ENCODE assay signal across 8 mouse cellular contexts in genomic region chr14:55885791-55886271, GRCm38 (mm10). TPM values are rescaled to one million over a fixed set of nuclear protein-coding genes. Genes with fewer than 3 reads are reported as not detected.
A peak's percentile ranks its signal among the peaks of the same experiment; 100 is the strongest.
DNase-seq lines count a peak whose midpoint lies in the region; ATAC-seq lines count a peak whose summit lies in the region.

No protein-coding gene starts in this region.

- H3K9me3 ChIP-seq in embryonic facial prominence, embryonic 13.5 days: no peaks in the 10 kb centered on the region
- no peaks in the 10 kb centered on the region for H3K9me3 ChIP-seq in heart, embryonic 15.5 days (replicated peaks)

- peaks cover 45% of the 10 kb centered on the region for H3K36me3 ChIP-seq in embryonic facial prominence, embryonic 13.5 days
- peaks cover 41% of the 10 kb centered on the region for H3K36me3 ChIP-seq in heart, embryonic 15.5 days

- peak overlapping the region; percentile 91 for H3K9ac ChIP-seq in embryonic facial prominence, embryonic 13.5 days
- H3K9ac ChIP-seq in heart, embryonic 15.5 days: peak overlapping the region; percentile 89

- no peaks in the 10 kb centered on the region for H3K27me3 ChIP-seq in embryonic facial prominence, embryonic 13.5 days
- H3K27me3 ChIP-seq in heart, embryonic 15.5 days: no peaks in the 10 kb centered on the region

- H3K4me1 ChIP-seq in embryonic facial prominence, embryonic 13.5 days: peaks cover 39% of the 10 kb centered on the region
- H3K4me1 ChIP-seq in heart, embryonic 15.5 days (replicated peaks): peaks cover 30% of the 10 kb centered on the region

- H3K4me3 ChIP-seq in embryonic facial prominence, embryonic 13.5 days: peak overlapping the region; percentile 77
- peak overlapping the region; percentile 86 for H3K4me3 ChIP-seq in heart, embryonic 15.5 days

- peak overlapping the region; percentile 88 for H3K4me2 ChIP-seq in embryonic facial prominence, embryonic 13.5 days
- H3K4me2 ChIP-seq in heart, embryonic 15.5 days: peak overlapping the region; percentile 68

- DNase-seq in urinary bladder, postnatal 14 days (ENCODE audit: low spot score): peak; percentile 64
- no peak for DNase-seq in urinary bladder, postnatal 25 days (ENCODE audit: low spot score)
- peak; percentile 62 for DNase-seq in kidney, postnatal 14 days
- peak; percentile 63 for DNase-seq in lung, postnatal 14 days
- peak; percentile 38 for DNase-seq in right cerebral cortex, postnatal 14 days
- no peak for DNase-seq in cerebellum, adult 11-12 months

- no peak for ATAC-seq in embryonic facial prominence, embryonic 13.5 days (ENCODE audit: insufficient number of reproducible peaks, insufficient read depth, low FRiP score, low TSS enrichment, low read depth)
- no peak for ATAC-seq in heart, embryonic 15.5 days (replicated peaks; ENCODE audit: insufficient number of reproducible peaks, insufficient read depth, low FRiP score, low read depth)

- WGBS in embryonic facial prominence, embryonic 13.5 days: 3% methylated on average over 16 of the region's 16 CpGs
- WGBS in heart, embryonic 15.5 days: 1% methylated on average over 16 of the region's 16 CpGs

- H3K27ac ChIP-seq in embryonic facial prominence, embryonic 13.5 days: peak overlapping the region; percentile 95
- H3K27ac ChIP-seq in heart, embryonic 15.5 days: peak overlapping the region; percentile 97

RNA-seq across cellular contexts. Expression of gene Khnyn, which starts 1.1 kb away (rescaled TPM):
- 21.0 and 22.0 TPM in 2 replicates for polyA plus RNA-seq in embryonic facial prominence, embryonic 13.5 days (2015; fragmentation: Nextera tagmentation; extraction: Ambion mirVana)
- 9.2 and 12.6 TPM in 2 replicates for polyA plus RNA-seq in heart, embryonic 15.5 days (2015; fragmentation: Nextera tagmentation; extraction: Ambion mirVana)

RNA-seq across cellular contexts. Expression of gene Cbln3, which starts 1.6 kb away (rescaled TPM):
- polyA plus RNA-seq in embryonic facial prominence, embryonic 13.5 days (2015; fragmentation: Nextera tagmentation; extraction: Ambion mirVana): 0.28 and 0.30 TPM in 2 replicates
- polyA plus RNA-seq in heart, embryonic 15.5 days (2015; fragmentation: Nextera tagmentation; extraction: Ambion mirVana): 0.36 and 0.50 TPM in 2 replicates

RNA-seq across cellular contexts. Expression of gene Sdr39u1, which starts 14.3 kb away (rescaled TPM):
- polyA plus RNA-seq in embryonic facial prominence, embryonic 13.5 days (2015; fragmentation: Nextera tagmentation; extraction: Ambion mirVana): 79.8 and 85.5 TPM in 2 replicates
- 45.3 and 60.8 TPM in 2 replicates for polyA plus RNA-seq in heart, embryonic 15.5 days (2015; fragmentation: Nextera tagmentation; extraction: Ambion mirVana)

RNA-seq across cellular contexts. Expression of gene Nynrin, which starts 32.0 kb away (rescaled TPM):
- 27.8 and 28.1 TPM in 2 replicates for polyA plus RNA-seq in embryonic facial prominence, embryonic 13.5 days (2015; fragmentation: Nextera tagmentation; extraction: Ambion mirVana)
- polyA plus RNA-seq in heart, embryonic 15.5 days (2015; fragmentation: Nextera tagmentation; extraction: Ambion mirVana): 12.7 and 15.0 TPM in 2 replicates

RNA-seq across cellular contexts. Expression of gene Cma1, which starts 58.6 kb away (rescaled TPM):
- polyA plus RNA-seq in embryonic facial prominence, embryonic 13.5 days (2015; fragmentation: Nextera tagmentation; extraction: Ambion mirVana): 12.4 and 28.3 TPM in 2 replicates
- 8.9 and 9.6 TPM in 2 replicates for polyA plus RNA-seq in heart, embryonic 15.5 days (2015; fragmentation: Nextera tagmentation; extraction: Ambion mirVana)

Comparison
In these comparisons a context has a peak if more than half of its experiments do, and no peak if none do; other contexts are left out.
1. DNase-seq: peak in urinary bladder, postnatal 14 days (single experiment), kidney, postnatal 14 days (single experiment), lung, postnatal 14 days (single experiment) and right cerebral cortex, postnatal 14 days (single experiment); none in urinary bladder, postnatal 25 days (single experiment) and cerebellum, adult 11-12 months (single experiment).